Mouse (Mus musculus) liver, postnatal 0 days (tissue): ENCODE results near the gene Tbc1d16.

ENCODE experiments used
- CTCF ChIP-seq: sonication (generic); IDR thresholded peaks from 2 replicates; pipeline ENCODE4 v1.5.1; 2016; ENCODE audit warnings: antibody characterized with exemption, low read depth
- EP300 ChIP-seq: IDR thresholded peaks from 2 replicates; pipeline ENCODE4 v1.6.1; 2016; ENCODE audit warnings: antibody characterized with exemption, low read depth, mild to moderate bottlenecking

GRCm38 (mm10) chr11:119217861-119218260 lies 10.4 kb downstream of the Tbc1d16 start:
- TF ChIP-seq CTCF, result no peak
- TF ChIP-seq EP300, result no peak
